Mouse (Mus musculus): ENCODE results near the gene Cenpp. TPM values are rescaled to one million over a fixed set of nuclear protein-coding genes. Genes with fewer than 3 reads are reported as not detected.
"Not testable (repeated sequence)": the region's sequence is repeated elsewhere in the genome, so short reads cannot be mapped to it uniquely, and the experiment has no call there.

Cenpp gene
- polyA plus RNA-seq, 1 experiment from 2014 or later: 27.7 TPM

GRCm38 (mm10) chr13:49643669-49644362 is 8.8 kb downstream of the Cenpp start:
- DNase-seq (ENCODE audit: low spot score): no peak
- no peak overlapping the region for H3K27ac ChIP-seq

GRCm38 (mm10) chr13:49642650-49643049 is 9.9 kb downstream of the Cenpp start:
- Histone ChIP-seq H3K9me3 (no peaks in the 10 kb centered on the region), H3K4me3 (no peak overlapping the region), H3K4me1 (no peaks in the 10 kb centered on the region), H3K36me3 (peaks cover 4% of the 10 kb centered on the region), H3K27ac (no peak overlapping the region), H3K27me3 (ENCODE audit: insufficient read depth, poor library complexity, severe bottlenecking) (no peaks in the 10 kb centered on the region)
- WGBS: 86% methylated on average over 6 of the region's 6 CpGs
- DNase-seq (ENCODE audit: low spot score): no peak

More at GRCm38 (mm10) chr13:49643669-49644362, 8.8 kb downstream of the Cenpp start:
- no peaks in the 10 kb centered on the region for H3K36me3 ChIP-seq
- no peaks in the 10 kb centered on the region for H3K27me3 ChIP-seq (ENCODE audit: insufficient read depth, poor library complexity, severe bottlenecking)
- H3K9me3 ChIP-seq: no peaks in the 10 kb centered on the region
- no peak overlapping the region for H3K4me3 ChIP-seq
- no peaks in the 10 kb centered on the region for H3K4me1 ChIP-seq

- Histone ChIP-seq H3K27me3 (ENCODE audit: insufficient read depth, poor library complexity, severe bottlenecking) (no peaks in the 10 kb centered on the region), H3K9me3 (no peaks in the 10 kb centered on the region), H3K36me3 (peaks cover 7% of the 10 kb centered on the region), H3K4me1 (no peaks in the 10 kb centered on the region), H3K4me3 (no peak overlapping the region), H3K27ac (no peak overlapping the region)
- 96% methylated on average over 2 of the region's 2 CpGs for WGBS
- DNase-seq (ENCODE audit: low spot score): no peak
These were observed 12.6 kb downstream of the Cenpp start for GRCm38 (mm10) chr13:49639965-49640364.

- no peak for DNase-seq (ENCODE audit: low spot score)
- Histone ChIP-seq H3K9me3 (no peaks in the 10 kb centered on the region), H3K4me1 (no peaks in the 10 kb centered on the region), H3K4me3 (no peak overlapping the region), H3K27me3 (ENCODE audit: insufficient read depth, poor library complexity, severe bottlenecking) (no peaks in the 10 kb centered on the region), H3K36me3 (no peaks in the 10 kb centered on the region), H3K27ac (no peak overlapping the region)
- 85% methylated on average over 2 of the region's 2 CpGs for WGBS
These were observed 23.5 kb downstream of the Cenpp start for GRCm38 (mm10) chr13:49629076-49629475.

- no peak for DNase-seq (ENCODE audit: low spot score)
- no peaks in the 10 kb centered on the region for H3K4me1 ChIP-seq
- H3K4me3 ChIP-seq: no peak overlapping the region
- H3K27me3 ChIP-seq (ENCODE audit: insufficient read depth, poor library complexity, severe bottlenecking): no peaks in the 10 kb centered on the region
- no peaks in the 10 kb centered on the region for H3K36me3 ChIP-seq
- no peak overlapping the region for H3K27ac ChIP-seq
- H3K9me3 ChIP-seq: no peaks in the 10 kb centered on the region
These were observed 24.4 kb downstream of the Cenpp start for GRCm38 (mm10) chr13:49628167-49628566.

DNA sequence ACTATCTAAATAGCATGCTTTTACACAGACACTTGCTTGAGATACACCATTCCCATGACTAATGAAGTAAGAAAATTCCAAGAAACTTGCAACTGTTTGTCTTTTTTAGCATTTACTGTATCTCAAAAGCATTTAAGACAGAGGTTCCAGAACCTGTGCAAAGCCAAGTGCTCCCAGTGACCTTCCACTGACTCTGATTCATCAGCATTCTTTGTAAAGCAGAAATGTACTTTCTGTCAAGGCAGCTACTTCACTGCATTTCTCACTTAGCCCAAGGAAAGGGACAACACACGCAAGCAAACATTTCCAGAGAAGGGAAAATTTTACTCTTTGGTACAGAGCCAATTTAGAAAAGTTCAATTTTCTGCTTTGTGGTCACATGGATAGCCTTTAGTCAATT is 29.4 kb downstream of the Cenpp start:
- Histone ChIP-seq H3K4me3 (no peak overlapping the region), H3K27me3 (ENCODE audit: insufficient read depth, poor library complexity, severe bottlenecking) (no peaks in the 10 kb centered on the region), H3K9me3 (no peaks in the 10 kb centered on the region), H3K4me1 (no peaks in the 10 kb centered on the region), H3K36me3 (no peaks in the 10 kb centered on the region), H3K27ac (no peak overlapping the region)
- 91% methylated on average over 1 of the region's 1 CpGs for WGBS
- DNase-seq (ENCODE audit: low spot score): no peak

GRCm38 (mm10) chr13:49618365-49618764 is 34.2 kb downstream of the Cenpp start:
- DNase-seq (ENCODE audit: low spot score): no peak
- Histone ChIP-seq H3K4me3 (no peak overlapping the region), H3K9me3 (no peaks in the 10 kb centered on the region), H3K27ac (no peak overlapping the region), H3K36me3 (no peaks in the 10 kb centered on the region), H3K27me3 (ENCODE audit: insufficient read depth, poor library complexity, severe bottlenecking) (no peaks in the 10 kb centered on the region), H3K4me1 (no peaks in the 10 kb centered on the region)

- 81% methylated on average over 3 of the region's 3 CpGs for WGBS
- H3K4me1 ChIP-seq: no peaks in the 10 kb centered on the region
- no peaks in the 10 kb centered on the region for H3K27me3 ChIP-seq (ENCODE audit: insufficient read depth, poor library complexity, severe bottlenecking)
- H3K9me3 ChIP-seq: no peaks in the 10 kb centered on the region
- no peak for DNase-seq (ENCODE audit: low spot score)
- no peaks in the 10 kb centered on the region for H3K36me3 ChIP-seq
- no peak overlapping the region for H3K4me3 ChIP-seq
- H3K27ac ChIP-seq: no peak overlapping the region
These were observed 35.6 kb downstream of the Cenpp start for GRCm38 (mm10) chr13:49617021-49617420.

- Histone ChIP-seq H3K27me3 (ENCODE audit: insufficient read depth, poor library complexity, severe bottlenecking) (no peaks in the 10 kb centered on the region), H3K9me3 (no peaks in the 10 kb centered on the region), H3K4me1 (no peaks in the 10 kb centered on the region), H3K36me3 (no peaks in the 10 kb centered on the region), H3K4me3 (no peak overlapping the region), H3K27ac (no peak overlapping the region)
- WGBS: 81% methylated on average over 4 of the region's 4 CpGs
- no peak for DNase-seq (ENCODE audit: low spot score)
These were observed 43.8 kb downstream of the Cenpp start for GRCm38 (mm10) chr13:49608589-49609322.

DNA sequence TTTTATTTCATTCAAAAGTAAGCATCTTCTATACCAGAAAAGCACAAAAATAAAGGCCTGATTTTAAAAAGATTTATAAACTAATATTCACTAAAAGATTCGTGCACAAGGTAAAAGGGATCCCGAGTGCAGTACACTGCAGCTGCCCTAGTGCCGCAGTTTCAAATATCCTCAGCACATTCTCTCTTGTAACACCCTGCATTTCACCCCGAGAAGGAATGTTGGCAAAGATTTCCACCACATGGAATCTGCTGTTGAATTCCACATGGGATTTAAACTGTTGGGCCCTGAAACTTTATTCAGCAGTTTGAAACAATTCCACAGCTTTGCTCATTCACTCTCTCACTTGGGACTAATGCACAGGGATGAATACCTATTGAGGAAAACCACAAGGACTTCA is 44.9 kb downstream of the Cenpp start, which contains the start of gene Ogn:
TSS of gene Ogn (plus strand) at position 333 of the 400 bp plus-strand sequence.
- H3K27ac ChIP-seq: no peak within 1 kb of the TSS
- no peaks in the 10 kb centered on the region for H3K36me3 ChIP-seq
- H3K9me3 ChIP-seq: no peaks in the 10 kb centered on the region
- no peak within 1 kb of the TSS for H3K4me3 ChIP-seq
- no peaks in the 10 kb centered on the region for H3K27me3 ChIP-seq (ENCODE audit: insufficient read depth, poor library complexity, severe bottlenecking)
- DNase-seq (ENCODE audit: low spot score): no peak
- 78% methylated on average over 4 of the region's 4 CpGs for WGBS
- H3K4me1 ChIP-seq: no peaks in the 10 kb centered on the region

DNA sequence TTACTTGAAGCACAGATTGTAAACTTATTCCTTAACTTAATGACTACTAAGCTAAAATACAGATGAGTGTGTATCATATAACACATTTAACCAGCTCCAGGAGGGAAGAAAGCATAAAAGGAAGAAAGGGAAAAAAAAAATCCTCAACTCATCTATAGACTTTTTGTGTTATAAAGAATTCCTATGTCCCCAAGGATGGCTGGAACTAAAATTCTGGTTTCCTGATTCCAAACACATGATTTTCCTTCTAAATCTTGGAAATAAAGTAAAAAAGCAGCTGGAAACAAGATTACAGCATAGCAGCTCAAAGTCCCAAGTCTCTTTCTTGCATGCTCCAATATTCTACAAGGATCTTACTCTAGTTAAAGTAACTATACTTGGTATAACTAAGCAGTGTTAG is 49.0 kb downstream of the Cenpp start:
- H3K36me3 ChIP-seq: no peaks in the 10 kb centered on the region
- no peaks in the 10 kb centered on the region for H3K9me3 ChIP-seq
- no peaks in the 10 kb centered on the region for H3K27me3 ChIP-seq (ENCODE audit: insufficient read depth, poor library complexity, severe bottlenecking)
- no peak for DNase-seq (ENCODE audit: low spot score)
- H3K4me3 ChIP-seq: no peak overlapping the region
- no peak overlapping the region for H3K27ac ChIP-seq
- H3K4me1 ChIP-seq: no peaks in the 10 kb centered on the region

GRCm38 (mm10) chr13:49602541-49602940 is 50.0 kb downstream of the Cenpp start:
- H3K4me3 ChIP-seq; H3K4me1 ChIP-seq; H3K36me3 ChIP-seq; DNase-seq (ENCODE audit: low spot score); H3K27ac ChIP-seq; H3K9me3 ChIP-seq; H3K27me3 ChIP-seq (ENCODE audit: insufficient read depth, poor library complexity, severe bottlenecking): not testable (repeated sequence)
- WGBS: 87% methylated on average over 2 of the region's 2 CpGs

- Histone ChIP-seq H3K9me3 (no peaks in the 10 kb centered on the region), H3K36me3 (no peaks in the 10 kb centered on the region), H3K27ac (no peak overlapping the region), H3K27me3 (ENCODE audit: insufficient read depth, poor library complexity, severe bottlenecking) (no peaks in the 10 kb centered on the region), H3K4me1 (no peaks in the 10 kb centered on the region), H3K4me3 (no peak overlapping the region)
- DNase-seq (ENCODE audit: low spot score): no peak
- 95% methylated on average over 6 of the region's 6 CpGs for WGBS
These were observed 66.5 kb downstream of the Cenpp start for GRCm38 (mm10) chr13:49586062-49586461.
